Mouse (Mus musculus) lung, adult 18-20 months (tissue): ENCODE measurements around the gene Trip6.
"Not testable (repeated sequence)": the region's sequence is repeated elsewhere in the genome, so short reads cannot be mapped to it uniquely, and the experiment has no call there.

Experiments
- DNase-seq, 2 experiments: peaks; one replicate each; pipeline ENCODE4 v3.0.0; 2022; ENCODE audit warnings: mixed read lengths in 2 of 2

The Trip6 gene

GRCm38 (mm10) chr5:137295712-137296111 lies 18.5 kb downstream of the Trip6 start:
- no peak for DNase-seq

DNA sequence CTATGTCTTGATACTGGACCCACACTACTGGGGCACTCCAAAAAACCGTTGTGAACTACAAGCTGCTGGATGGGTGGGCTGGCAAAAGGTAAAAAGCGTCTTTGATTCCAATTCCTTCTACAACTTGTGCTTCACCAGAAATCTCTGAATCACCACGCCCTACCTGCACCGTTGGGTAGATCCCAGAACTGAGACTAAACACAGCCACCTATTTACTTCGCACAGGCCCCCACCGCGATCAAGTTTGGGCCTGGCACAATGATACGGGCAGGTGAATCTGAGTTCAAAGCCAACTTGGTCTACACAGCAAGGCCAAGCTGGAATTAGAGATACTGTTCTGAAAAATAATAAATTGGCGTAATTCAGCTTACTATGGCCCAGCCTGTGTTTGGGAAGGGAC lies 18.9 kb downstream of the Trip6 start:
- DNase-seq, result no peak

DNA sequence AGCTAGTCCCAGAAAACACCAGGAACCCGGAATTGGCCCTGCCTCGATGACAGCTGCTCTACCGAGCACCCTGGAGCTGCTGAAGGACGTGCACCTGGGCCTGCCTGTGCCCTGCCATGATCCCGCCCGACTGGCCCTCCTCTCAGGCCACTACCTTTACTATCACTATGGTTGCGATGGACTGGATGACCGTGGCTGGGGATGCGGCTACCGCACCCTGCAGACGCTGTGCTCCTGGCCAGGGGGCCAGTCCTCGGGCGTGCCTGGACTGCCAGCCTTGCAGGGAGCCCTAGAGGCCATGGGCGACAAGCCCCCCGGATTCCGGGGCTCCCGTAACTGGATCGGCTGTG lies 19.5 kb downstream of the Trip6 start:
- DNase-seq, result no peak

- DNase-seq, result peak; percentile 95 to 96
These were observed 20.1 kb downstream of the Trip6 start, which contains the start of gene Ufsp1 for GRCm38 (mm10) chr5:137293839-137294743. Ufsp1 (plus strand) TSS chr5:137294629.

GRCm38 (mm10) chr5:137293282-137293681 lies 20.9 kb downstream of the Trip6 start:
- DNase-seq, result peak; percentile 87 to 90

GRCm38 (mm10) chr5:137291381-137291926 lies 22.8 kb downstream of the Trip6 start:
- no peak for DNase-seq

DNA sequence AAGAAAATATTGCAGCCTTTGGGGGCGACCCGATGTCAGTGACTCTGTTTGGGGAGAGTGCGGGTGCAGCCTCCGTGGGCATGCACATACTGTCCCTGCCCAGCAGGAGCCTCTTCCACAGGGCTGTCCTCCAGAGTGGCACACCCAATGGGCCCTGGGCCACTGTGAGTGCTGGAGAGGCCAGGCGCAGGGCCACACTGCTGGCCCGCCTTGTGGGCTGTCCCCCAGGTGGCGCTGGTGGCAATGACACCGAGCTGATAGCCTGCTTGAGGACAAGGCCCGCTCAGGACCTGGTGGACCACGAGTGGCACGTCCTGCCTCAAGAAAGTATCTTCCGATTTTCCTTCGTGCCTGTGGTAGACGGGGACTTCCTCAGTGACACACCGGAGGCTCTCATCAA lies 23.5 kb downstream of the Trip6 start:
- DNase-seq, result peak; percentile 70 to 80

DNA sequence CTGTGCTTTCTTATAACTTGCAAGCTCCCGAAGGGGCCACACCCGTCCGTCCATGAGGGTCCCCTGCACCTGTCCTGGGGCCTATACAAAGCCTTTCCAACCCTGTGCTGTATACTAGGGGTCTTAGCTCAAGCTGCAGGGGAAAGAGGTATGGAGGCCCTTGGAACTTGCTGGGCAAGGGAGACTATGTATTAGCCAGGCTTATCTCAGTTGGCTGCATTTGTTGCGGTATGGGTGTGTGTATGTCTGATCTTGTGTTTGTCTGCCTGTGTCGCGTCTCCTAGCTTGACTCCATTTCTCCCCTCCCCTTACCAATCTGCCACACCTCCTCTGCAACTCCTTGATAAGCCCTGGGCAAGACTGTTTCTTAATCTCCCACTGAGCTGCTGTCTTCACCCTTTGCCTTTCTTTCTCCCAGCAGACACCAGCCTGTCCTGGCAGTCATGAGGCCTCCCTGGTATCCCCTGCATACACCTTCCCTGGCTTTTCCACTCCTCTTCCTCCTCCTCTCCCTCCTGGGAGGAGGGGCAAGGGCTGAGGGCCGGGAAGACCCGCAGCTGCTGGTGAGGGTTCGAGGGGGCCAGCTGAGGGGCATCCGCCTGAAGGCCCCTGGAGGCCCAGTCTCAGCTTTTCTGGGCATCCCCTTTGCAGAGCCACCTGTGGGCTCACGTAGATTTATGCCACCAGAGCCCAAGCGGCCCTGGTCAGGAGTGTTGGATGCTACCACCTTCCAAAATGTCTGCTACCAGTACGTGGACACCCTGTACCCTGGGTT lies 24.4 kb downstream of the Trip6 start:
- DNase-seq, result no peak

DNA sequence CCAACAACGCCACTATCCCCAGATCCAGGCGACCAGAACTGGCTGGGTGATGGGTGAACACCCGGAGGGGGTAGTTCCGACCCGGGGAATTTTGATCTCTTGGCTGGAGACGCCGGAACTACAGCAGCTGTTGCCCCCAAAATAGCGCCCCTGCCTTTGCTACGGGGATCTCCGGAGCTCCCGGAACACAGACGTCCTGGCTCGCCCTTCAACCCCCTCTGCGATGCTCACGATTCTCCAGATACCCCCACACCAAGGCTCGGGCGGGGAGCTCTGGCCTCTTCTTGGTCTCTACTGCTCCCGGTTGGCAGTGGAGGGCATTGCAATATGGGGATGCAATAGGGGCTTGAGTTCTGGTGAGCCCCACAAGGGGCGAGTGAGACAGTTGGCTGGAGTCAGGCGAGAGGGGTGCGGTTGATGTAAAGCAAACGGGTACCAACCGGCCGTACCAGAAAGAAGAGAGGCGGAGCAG lies 25.2 kb downstream of the Trip6 start:
- no peak for DNase-seq

DNA sequence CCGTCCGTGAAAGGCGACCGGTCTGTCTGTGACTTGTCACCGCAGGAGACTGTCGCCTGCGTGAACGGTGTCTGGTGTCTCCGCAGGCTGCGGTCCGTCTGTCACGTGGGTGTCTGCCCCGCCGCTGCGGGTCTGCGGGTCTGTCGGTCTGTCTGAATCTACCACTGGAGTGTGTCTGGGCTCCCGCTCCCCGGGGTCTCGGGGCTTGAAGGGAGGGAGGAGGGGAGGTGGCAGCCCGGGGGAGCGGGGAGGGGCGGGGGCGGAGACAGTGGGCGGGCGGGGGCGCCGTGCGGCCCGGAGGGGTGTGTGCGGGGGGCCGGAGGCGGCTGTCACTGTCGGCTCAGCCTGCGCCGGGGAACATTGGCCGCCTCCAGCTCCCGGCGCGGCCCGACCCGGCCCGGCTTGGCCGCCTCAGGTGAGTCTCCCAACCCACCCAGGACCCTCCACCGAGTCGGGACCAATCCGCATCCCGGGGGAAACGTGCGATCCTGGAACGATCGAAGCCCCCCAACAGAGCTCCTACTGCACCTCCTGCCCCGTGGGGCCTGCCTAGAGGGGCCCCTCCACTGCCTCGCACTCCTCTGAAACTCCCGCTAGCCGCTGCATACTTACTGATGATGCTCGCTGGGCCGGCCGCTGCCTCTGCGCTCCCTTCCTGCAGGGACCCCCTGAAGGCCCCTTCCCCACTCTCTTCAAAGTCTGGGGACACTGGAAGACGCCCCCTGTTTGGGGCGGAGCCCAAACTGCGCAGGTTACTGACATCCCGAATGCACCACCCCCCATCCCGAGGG lies 26.1 kb downstream of the Trip6 start:
- no peak for DNase-seq

- no peak for DNase-seq
These were observed 26.9 kb downstream of the Trip6 start, which contains the start of gene Ache for GRCm38 (mm10) chr5:137287032-137287952. Ache (plus strand) TSS chr5:137287519.

GRCm38 (mm10) chr5:137286655-137287031 lies 27.6 kb downstream of the Trip6 start:
- peak; percentile 84 to 88 for DNase-seq

DNA sequence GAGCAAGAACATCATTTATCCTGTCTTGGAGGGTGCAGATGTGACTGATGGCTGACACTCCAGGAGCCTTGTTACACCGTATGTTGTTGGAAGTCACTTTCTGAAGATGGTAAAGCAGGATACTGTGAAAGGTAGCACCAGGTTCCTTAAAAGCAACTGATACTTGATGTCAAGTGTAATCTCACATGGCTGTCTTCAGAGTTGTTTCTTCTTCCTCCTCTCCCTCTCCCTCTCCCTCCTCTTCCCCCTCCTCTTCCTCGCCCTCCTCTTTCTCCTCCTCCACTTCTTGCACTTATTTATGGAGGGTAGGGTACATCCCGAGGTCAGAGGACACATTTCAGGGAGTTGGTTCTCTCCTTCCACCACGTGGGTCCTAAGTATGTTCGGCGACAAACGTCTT lies 28.2 kb downstream of the Trip6 start:
- no peak for DNase-seq

GRCm38 (mm10) chr5:137285045-137285444 lies 29.2 kb downstream of the Trip6 start:
- no peak for DNase-seq

- DNase-seq, result not testable (repeated sequence)
These were observed 29.8 kb downstream of the Trip6 start for GRCm38 (mm10) chr5:137284411-137284810.

GRCm38 (mm10) chr5:137277360-137278342 lies 36.6 kb downstream of the Trip6 start:
- no peak for DNase-seq

- DNase-seq, result no peak
These were observed 45.9 kb downstream of the Trip6 start for GRCm38 (mm10) chr5:137268131-137268910.

GRCm38 (mm10) chr5:137264787-137265186 lies 49.4 kb downstream of the Trip6 start:
- no peak for DNase-seq
